Mouse (Mus musculus) left cerebral cortex, postnatal 4 days (tissue): ENCODE results near the gene Apex2. TPM values are rescaled to one million over a fixed set of nuclear protein-coding genes. Genes with fewer than 3 reads are reported as not detected.

Experiments used
- DNase-seq: peaks from one replicate; pipeline ENCODE4 v3.0.0-alpha.2; 2022
- intact Hi-C: fragments of 180-260 bp; cut with DNase I; formaldehyde crosslinking; loops from one replicate; pipeline ENCODE4 v1.15.1; 2025
- total RNA-seq, 2 experiments: library from RNA; stranded (reverse); gene quantifications; 2 replicates each; pipeline ENCODE4 v1.2.3; 2021

Apex2 gene
- total RNA-seq: 10 to 100 TPM; 23.1 to 25.0 TPM

GRCm38 (mm10) chrX:150589696-150590095 is at the start of gene Apex2:
Gene Apex2, minus strand, starts transcription at chrX:150589868.
- intact Hi-C loops: no loop called here

GRCm38 (mm10) chrX:150636421-150636820 is 46.8 kb upstream of the Apex2 start:
- no peak for DNase-seq
- intact Hi-C loops: no loop called here

More at GRCm38 (mm10) chrX:150589696-150590095, at the start of gene Apex2:
- no peak for DNase-seq

GRCm38 (mm10) chrX:150598882-150599281 is 9.2 kb upstream of the Apex2 start:
- no peak for DNase-seq
- intact Hi-C loops: no loop called here

DNA sequence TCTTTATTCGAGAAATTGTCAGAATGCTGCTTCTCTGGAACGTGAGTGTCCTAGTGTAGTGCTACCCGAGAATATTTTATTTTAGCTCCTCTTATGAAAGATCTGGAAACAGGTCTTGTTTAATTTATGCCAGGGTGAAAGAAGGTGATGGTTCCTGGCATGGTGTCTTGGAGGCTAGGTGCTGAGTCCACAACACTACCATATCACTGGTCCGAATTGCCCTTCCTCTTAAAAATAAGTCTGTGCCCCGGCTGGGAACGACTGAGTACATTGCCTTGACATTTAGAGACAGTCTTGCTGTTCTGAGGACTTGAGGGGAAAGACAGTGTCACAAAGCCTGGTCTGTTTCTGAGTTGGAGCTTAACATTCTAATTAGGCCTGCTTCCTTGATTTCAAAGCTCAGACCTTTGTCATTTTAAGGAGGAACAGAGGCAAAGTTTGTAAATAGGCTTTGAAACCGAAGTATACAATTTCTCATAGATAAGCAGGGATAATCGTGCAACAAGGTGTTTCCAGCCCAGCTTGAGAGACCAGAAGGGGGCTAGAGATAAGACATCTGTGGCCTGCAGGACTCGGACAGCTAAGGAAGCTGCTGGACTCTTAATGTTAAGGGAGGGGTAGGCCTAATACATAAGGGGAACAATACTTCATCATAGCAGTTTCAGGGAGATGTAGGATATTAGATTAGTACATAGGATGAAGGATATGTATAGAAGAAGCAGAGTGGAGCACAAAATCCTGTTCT is 5.5 kb upstream of the Apex2 start:
- DNase-seq: no peak
- intact Hi-C loops: no loop called here

DNA sequence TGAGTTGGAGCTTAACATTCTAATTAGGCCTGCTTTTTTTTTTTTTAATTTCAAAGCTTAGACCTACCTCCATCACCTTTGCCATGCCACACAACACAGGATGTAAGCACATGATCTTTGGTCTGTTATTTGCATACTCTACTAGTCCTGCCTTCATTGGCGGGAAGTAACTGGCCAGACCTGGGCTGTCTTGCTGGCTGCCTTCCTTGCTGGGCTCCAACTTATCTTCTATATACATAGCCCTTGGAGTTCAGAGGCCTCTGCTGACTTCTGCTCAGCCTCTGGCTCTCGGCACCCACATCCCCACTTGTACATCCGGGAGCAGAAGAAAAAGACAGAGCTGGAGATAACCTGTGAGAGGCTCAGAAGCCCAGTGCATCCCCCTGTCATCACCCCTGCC is 4.5 kb upstream of the Apex2 start:
- intact Hi-C loops: no loop called here
- DNase-seq: no peak

DNA sequence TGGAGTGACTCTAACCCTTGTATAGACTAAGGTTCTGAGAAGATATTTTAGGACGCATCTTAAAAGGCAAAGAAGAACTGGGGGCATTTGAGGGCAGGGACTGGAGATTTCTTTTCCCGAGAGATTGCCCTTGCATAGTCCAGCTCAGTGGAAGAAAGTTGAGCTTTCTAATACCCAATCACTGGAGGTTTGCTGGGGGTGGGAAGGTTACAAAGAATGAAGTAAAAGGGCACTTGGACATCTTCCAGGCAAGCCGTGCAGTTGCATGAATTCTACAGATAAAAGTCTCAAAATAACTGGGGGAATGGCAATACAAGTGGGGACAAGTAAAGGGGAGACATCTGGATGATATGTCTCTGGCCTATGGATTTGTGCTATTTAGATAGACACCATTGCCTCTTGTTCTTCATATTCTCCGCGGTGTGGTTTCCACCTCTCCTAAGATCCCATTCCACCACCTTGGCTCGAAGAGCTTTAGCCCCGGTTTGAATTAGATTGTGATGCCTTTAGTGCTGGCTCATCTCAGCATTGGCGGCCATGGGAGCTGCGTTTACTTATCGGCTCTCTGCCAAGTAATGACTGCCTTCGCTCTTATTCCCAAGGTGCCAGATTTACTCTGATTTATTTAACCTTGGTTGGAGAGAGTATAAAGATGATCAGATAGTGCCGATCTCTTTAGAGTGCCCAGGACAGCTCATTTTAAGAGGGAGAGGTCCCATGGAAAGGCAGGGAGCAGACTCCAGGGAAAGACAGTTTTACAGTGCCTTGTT is 3.8 kb upstream of the Apex2 start:
- no peak for DNase-seq
- intact Hi-C loops: no loop called here

GRCm38 (mm10) chrX:150588023-150588764 is 1.5 kb downstream of the Apex2 start, which contains the start of gene Pfkfb1:
Gene Pfkfb1, plus strand, starts transcription at chrX:150588229.
- intact Hi-C loops: no loop called here
- DNase-seq: peak; percentile 78

DNA sequence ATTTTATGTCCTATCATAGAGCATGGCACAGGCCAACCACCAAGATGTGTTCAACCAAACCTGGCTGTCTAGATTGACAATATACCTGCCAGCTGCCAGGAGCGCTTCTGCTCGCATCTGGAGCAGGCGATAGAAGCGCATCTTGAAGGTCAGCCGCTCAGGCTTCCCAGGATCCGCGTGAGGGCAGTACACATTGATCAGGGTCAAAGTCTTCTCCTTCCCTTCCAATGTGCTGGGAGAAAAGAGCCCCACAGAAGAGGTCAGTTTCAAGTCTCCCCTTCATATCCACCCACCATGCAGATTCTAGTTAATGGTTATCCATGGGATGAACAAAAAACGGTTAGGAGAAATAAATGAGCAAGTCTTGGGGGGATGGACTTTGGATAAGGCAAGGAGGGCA is 4.6 kb downstream of the Apex2 start:
- intact Hi-C loops: no loop called here
- DNase-seq: no peak

- intact Hi-C loops: no loop called here
- no peak for DNase-seq
Measured at GRCm38 (mm10) chrX:150581921-150582320, 7.7 kb downstream of the Apex2 start.

DNA sequence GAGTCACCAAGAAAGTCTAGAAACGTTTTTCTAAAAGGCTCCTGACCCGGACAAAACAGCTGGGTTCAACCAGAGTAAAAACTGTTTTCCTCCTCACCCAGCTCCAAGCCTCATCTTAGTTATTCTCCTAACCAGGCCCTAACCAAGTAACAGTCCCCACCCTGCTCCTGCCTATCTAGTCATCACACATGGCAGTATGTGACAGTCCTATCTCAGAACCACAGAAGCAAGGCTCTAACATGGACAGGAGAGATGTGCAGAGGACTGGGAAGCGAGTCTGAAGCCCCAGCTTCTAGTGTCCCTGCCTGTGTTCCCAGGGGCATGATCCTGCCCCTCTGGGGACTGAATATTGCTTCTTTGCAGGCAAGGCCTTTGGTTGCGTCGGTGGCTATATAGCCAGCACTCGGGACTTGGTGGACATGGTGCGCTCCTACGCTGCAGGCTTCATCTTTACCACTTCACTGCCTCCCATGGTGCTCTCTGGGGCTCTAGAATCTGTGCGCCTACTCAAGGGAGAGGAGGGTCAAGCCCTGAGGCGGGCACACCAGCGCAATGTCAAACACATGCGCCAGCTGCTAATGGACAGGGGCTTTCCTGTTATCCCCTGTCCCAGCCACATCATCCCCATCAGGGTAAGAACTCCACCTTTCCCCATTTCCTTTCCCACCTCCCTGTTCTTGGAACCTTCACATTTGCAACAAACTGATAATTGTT is 24.9 kb downstream of the Apex2 start:
- DNase-seq: no peak
- intact Hi-C loops: no loop called here

DNA sequence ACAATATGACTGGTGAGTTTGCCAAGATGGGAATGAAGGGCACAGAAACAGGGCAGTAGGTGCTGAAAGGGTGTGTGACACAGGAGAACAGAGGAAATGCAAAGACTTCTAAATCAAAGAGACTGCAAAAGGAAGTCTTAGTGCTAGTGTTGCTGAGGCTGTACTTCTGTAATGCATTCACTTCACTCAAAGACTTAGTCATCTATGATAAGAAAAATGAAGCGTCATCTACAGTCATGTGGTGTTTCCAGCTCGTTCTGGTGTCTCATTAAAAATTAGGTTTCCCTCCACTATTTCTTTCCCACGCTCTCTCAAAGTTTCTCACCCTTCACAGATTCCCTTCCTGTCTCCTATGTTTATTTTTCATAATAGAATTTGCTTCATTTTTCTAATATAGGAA is 35.6 kb downstream of the Apex2 start:
- intact Hi-C loops: no loop called here

GRCm38 (mm10) chrX:150551986-150552385 is 37.7 kb downstream of the Apex2 start:
- intact Hi-C loops: no loop called here
- no peak for DNase-seq

More for the DNA sequence above, 35.6 kb downstream of the Apex2 start:
- no peak for DNase-seq

DNA sequence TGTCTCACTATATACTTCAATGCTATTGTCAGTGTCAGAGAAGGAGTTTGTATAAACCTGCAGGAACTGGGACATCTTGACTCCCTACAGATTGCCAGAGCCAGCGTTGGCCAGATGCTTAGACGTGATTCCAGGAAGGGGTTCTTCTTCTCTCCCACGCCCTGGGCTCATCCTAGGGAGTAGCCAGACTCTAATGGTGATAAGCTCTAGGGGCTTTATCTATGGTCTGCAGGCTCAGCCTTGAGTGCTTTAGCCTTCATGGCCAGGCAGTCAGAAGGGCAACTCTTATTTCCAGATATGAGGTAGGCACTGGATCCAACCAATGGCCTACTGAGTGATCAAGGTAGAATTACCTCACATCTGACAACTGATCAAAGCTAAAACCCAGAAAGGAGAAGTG is 40.0 kb downstream of the Apex2 start:
- no peak for DNase-seq
- intact Hi-C loops: no loop called here

DNA sequence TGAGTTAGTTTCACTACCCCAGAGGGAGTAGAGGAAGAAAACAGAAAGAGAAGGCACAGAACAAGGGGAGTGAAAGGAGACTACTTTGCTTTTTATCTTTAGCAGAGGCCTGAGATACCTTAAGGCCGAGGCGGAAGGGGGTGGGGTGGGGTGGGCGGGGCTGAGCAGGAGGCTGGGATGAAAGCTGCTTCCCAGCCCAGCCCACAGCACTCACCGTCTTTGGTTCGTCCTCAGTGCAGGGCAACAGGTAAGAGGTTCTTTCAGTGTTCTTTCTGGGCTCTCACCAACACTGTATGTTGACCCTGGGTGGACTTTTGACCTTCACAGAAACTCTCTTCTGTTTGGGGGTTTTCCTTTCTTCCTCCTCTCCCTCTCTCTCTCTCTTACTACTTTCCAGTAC is 42.4 kb downstream of the Apex2 start, which contains the start of gene Alas2:
TSS of gene Alas2 (plus strand) at position 137 of the 400 bp plus-strand sequence.
- intact Hi-C loops: no loop called here
- DNase-seq: no peak

DNA sequence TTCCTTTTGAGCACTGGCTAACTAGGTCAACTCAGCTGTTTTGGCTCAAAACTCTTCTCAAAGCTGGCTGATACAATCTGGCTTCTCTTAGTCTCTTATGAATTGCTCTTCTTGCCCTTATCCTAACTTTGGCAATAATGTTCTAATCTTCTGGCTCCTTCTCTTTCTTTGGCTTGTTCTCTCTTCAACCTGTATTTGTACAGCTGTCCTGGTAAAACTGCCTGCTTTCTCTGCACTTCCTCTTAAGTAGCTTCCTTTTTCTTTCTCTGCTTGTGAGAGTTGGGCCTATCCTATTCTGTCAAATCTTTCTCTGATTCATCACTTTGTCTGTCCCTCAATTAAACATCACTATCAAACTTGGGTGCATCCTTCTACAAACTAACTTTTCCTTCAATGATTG is 48.0 kb downstream of the Apex2 start:
- intact Hi-C loops: no loop called here

DNA sequence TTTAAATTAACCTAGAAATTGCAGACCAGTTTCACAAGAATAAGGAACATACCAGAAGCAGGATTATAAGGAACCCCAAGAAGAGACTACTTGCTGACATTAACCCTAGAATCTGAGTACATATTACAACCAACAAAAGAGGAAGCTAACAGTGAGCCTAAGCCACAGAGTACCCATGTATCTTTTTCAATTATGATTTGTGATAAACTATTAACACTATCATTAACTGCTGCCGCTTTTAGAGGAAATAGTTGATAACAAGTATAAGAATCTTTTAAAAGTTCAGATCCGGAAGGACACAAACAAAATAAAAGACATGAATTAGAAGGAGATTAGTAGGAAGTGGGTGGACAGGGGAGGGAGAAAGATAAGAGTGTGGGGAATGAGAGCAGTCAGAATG is 49.6 kb downstream of the Apex2 start:
- no peak for DNase-seq
- intact Hi-C loops: no loop called here

More for the DNA sequence above, 48.0 kb downstream of the Apex2 start:
- no peak for DNase-seq

DNA sequence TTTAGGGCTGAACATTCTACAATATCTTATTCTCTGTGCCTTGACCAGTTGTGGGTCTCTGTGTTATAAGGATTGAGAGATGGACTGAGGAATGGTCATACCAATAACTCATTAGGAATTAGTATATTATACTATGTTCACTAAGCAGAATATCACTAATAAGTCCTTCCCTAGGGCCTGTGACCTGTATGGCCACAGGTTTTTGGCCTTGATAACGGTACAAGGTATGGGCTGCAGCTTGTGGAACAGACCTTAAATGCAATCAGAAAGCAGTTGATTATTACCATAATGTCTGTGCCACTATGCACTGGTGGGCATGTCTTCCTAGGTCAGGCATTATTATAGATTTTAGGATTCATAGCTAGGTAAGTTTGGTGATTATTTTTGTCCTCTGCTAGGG is 73.2 kb downstream of the Apex2 start:
- intact Hi-C loops: no loop called here
- no peak for DNase-seq

- DNase-seq: no peak
- intact Hi-C loops: no loop called here
Measured at GRCm38 (mm10) chrX:150516015-150516414, 73.7 kb downstream of the Apex2 start.

GRCm38 (mm10) chrX:150514127-150514526 is 75.5 kb downstream of the Apex2 start:
- intact Hi-C loops: no loop called here
- DNase-seq: no peak

- DNase-seq: no peak
Measured at GRCm38 (mm10) chrX:150511274-150511673, 78.4 kb downstream of the Apex2 start.

DNA sequence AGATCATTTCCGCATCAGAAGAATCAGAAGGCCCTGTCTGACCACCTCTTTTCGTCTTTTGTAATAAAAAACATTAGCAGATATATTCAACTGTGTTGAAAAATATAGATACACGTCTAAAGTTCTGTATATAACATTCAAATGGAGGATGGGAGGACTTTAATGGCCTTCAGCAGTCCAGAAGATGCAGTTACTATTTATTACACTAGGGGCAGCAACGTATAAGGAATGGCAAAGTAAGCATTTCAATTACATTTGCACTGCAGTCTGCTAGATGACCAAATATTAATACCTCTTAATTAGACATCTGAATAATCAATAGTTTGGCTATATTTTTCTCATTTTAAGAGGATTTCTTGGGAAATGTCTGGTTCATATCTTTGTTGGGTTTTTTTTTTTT is 79.0 kb downstream of the Apex2 start:
- intact Hi-C loops: no loop called here
- no peak for DNase-seq

More at GRCm38 (mm10) chrX:150511274-150511673, 78.4 kb downstream of the Apex2 start:
- intact Hi-C loops: no loop called here
